Mouse (Mus musculus) small intestine, adult 2 months (tissue): ENCODE measurements around the gene Nfatc3.

Experiments
- CTCF ChIP-seq: fragments of 200-500 bp; IDR thresholded peaks from 2 replicates; pipeline ENCODE4 v1.5.1; 2012; ENCODE audit warnings: low read depth, mild to moderate bottlenecking, control low read depth, inconsistent platforms, low read length, moderate library complexity, mixed read lengths; ENCODE audit not compliant: insufficient replicate concordance, insufficient read length; ENCODE audit errors: extremely low read depth
- POLR2A ChIP-seq: fragments of 200-500 bp; IDR thresholded peaks from 2 replicates; pipeline ENCODE4 v1.6.1; 2012; ENCODE audit warnings: low read depth, mild to moderate bottlenecking, control low read depth, inconsistent platforms, low read length, moderate library complexity

- TF ChIP-seq POLR2A (0 out of 2 replicates have a peak, but pooled peaks have one; percentile 16), CTCF (no peak)
Observed at GRCm38 (mm10) chr8:106137906-106138477, 79.4 kb downstream of the Nfatc3 start.
